Mouse (Mus musculus): ENCODE measurements around the gene Fam196b. TPM values are rescaled to one million over a fixed set of nuclear protein-coding genes. Genes with fewer than 3 reads are reported as not detected.
A peak's percentile ranks its signal among the peaks of the same experiment; 100 is the strongest.

Fam196b gene
- polyA plus RNA-seq, 1 experiment from 2014 or later: 0.79 TPM

DNA sequence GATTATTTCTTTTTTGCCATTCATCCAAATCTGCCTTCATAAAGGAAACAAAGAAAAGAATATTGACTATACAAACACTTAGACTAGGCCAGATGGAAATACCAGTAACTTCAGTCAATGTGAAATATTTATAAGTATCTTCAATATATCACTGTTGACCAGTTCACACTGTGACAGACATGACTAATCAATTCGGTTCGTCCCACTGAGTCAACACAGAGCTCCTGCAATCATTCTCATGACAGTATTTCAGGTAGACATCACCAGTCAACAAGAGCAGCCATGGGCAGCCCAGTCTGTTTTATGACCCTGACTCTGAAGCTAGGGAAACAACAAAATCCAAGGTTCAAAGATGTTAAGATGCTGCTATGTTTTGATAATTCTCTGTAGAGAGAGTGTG, 117.4 kb downstream of the Fam196b start:
- no peaks in the 10 kb centered on the region for H3K27me3 ChIP-seq (ENCODE audit: control insufficient read depth, insufficient read depth, low read length)
- DNase-seq (ENCODE audit: low spot score, missing footprints): no peak
- no peak overlapping the region for H3K27ac ChIP-seq (ENCODE audit: low read depth, low read length)
- no peak overlapping the region for H3K9ac ChIP-seq (ENCODE audit: low read length)
- H3K4me1 ChIP-seq (ENCODE audit: control insufficient read depth, insufficient read depth, low read length): no peaks in the 10 kb centered on the region
- no peak overlapping the region for H3K4me3 ChIP-seq (ENCODE audit: low read depth, low read length)
- no peaks in the 10 kb centered on the region for H3K9me3 ChIP-seq (ENCODE audit: control insufficient read depth, low read length)
- WGBS: 85% methylated on average over 2 of the region's 2 CpGs
- H3K36me3 ChIP-seq (ENCODE audit: control insufficient read depth, insufficient read depth, low read length): no peaks in the 10 kb centered on the region
- H3K4me2 ChIP-seq: no peak overlapping the region
- no peak for ATAC-seq (ENCODE audit: low FRiP score)

DNA sequence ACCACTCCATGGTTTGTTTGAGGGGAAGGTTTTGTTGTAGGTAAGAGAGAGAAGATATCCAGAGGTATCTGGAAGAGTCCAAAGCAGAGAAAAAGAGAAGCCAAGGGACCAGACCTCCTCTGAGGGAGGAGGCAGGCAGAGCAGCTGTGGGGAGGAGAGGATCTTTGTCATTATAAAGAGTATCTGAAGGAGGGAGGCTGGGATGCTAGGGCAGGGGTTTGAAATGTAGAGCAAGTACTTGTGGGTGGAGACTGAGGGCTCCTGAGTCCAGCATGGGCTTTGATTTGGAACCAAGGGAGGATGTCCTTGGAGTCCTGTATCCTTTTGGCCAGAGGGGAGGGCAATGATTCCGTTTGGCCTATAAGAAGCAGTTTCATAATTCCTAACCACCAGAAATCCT, 122.8 kb downstream of the Fam196b start:
- H3K4me3 ChIP-seq (ENCODE audit: low read depth, low read length): no peak overlapping the region
- H3K27me3 ChIP-seq (ENCODE audit: control insufficient read depth, insufficient read depth, low read length): no peaks in the 10 kb centered on the region
- H3K9me3 ChIP-seq (ENCODE audit: control insufficient read depth, low read length): no peaks in the 10 kb centered on the region
- no peak for DNase-seq (ENCODE audit: low spot score, missing footprints)
- ATAC-seq (ENCODE audit: low FRiP score): no peak
- no peak overlapping the region for H3K4me2 ChIP-seq
- H3K36me3 ChIP-seq (ENCODE audit: control insufficient read depth, insufficient read depth, low read length): no peaks in the 10 kb centered on the region
- 50% methylated on average over 1 of the region's 1 CpGs for WGBS
- no peak overlapping the region for H3K9ac ChIP-seq (ENCODE audit: low read length)
- no peaks in the 10 kb centered on the region for H3K4me1 ChIP-seq (ENCODE audit: control insufficient read depth, insufficient read depth, low read length)
- no peak overlapping the region for H3K27ac ChIP-seq (ENCODE audit: low read depth, low read length)

DNA sequence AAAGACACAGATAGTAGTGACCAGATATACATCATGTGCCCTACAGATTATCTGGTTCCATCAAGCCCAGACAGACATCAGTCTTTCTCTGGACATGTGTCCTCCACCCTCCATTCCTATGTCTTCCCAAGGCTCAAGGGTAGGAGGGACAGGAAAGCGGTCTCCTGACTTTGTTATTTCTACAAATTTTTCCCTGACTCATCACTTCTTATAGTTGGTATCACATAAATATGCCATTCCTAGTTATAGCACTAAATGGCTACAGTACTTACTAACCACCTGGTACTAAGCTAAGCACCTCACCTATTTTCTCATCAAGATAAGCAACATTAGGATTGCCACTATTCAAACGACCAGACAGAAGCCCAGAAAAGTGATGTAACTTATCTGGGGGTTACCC, 123.8 kb downstream of the Fam196b start:
- Histone ChIP-seq H3K4me1 (ENCODE audit: control insufficient read depth, insufficient read depth, low read length) (no peaks in the 10 kb centered on the region), H3K9me3 (ENCODE audit: control insufficient read depth, low read length) (no peaks in the 10 kb centered on the region), H3K4me2 (no peak overlapping the region), H3K4me3 (ENCODE audit: low read depth, low read length) (no peak overlapping the region), H3K27ac (ENCODE audit: low read depth, low read length) (no peak overlapping the region), H3K36me3 (ENCODE audit: control insufficient read depth, insufficient read depth, low read length) (no peaks in the 10 kb centered on the region), H3K9ac (ENCODE audit: low read length) (no peak overlapping the region), H3K27me3 (ENCODE audit: control insufficient read depth, insufficient read depth, low read length) (no peaks in the 10 kb centered on the region)
- 73% methylated on average over 2 of the region's 2 CpGs for WGBS
- no peak for ATAC-seq (ENCODE audit: low FRiP score)
- no peak for DNase-seq (ENCODE audit: low spot score, missing footprints)

DNA sequence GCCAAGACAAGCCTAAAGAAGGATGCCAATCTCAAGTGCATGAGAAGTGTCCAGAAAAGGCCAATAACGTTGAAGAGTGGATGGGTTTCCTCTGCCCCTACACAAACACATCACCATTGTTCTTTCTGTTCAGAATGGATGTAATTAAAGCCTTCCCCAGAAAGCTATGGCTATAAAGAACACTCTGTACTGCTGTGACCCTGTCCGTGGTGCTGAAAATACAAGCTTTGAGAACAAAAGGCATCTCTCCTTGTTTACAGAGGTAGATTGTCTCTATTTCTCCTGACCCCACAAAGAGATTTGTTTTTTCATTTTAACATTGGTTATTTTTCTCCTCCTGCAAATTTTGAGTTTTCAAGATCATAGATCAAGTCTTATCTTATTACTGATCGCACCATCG, 133.3 kb downstream of the Fam196b start:
- H3K9me3 ChIP-seq (ENCODE audit: control insufficient read depth, low read length): no peaks in the 10 kb centered on the region
- no peaks in the 10 kb centered on the region for H3K4me1 ChIP-seq (ENCODE audit: control insufficient read depth, insufficient read depth, low read length)
- DNase-seq (ENCODE audit: low spot score, missing footprints) (peak; percentile 87), ATAC-seq (ENCODE audit: low FRiP score) (no peak)
- H3K4me3 ChIP-seq (ENCODE audit: low read depth, low read length): no peak overlapping the region
- no peaks in the 10 kb centered on the region for H3K27me3 ChIP-seq (ENCODE audit: control insufficient read depth, insufficient read depth, low read length)
- WGBS: 49% methylated on average over 4 of the region's 4 CpGs
- H3K4me2 ChIP-seq: no peak overlapping the region
- no peak overlapping the region for H3K9ac ChIP-seq (ENCODE audit: low read length)
- H3K36me3 ChIP-seq (ENCODE audit: control insufficient read depth, insufficient read depth, low read length): no peaks in the 10 kb centered on the region
- no peak overlapping the region for H3K27ac ChIP-seq (ENCODE audit: low read depth, low read length)

DNA sequence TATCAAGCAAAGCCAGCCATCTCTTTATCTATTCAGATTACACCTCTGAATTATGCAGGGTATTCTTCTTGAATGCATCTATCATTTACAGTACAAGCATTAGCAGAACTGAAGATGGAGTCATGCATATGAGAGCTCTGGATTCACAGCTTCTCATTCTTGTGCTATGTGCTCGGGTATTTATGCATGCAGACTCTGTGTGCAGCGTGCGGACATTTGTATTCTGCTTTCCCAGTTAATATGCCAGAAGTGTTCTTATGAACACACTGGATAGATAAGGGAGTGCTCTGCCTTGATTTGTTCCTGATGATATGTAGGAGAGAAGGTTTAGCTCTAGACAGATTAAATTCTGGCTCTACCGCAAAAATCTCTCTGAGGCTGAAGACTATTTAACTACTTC, 135.3 kb downstream of the Fam196b start:
- DNase-seq (ENCODE audit: low spot score, missing footprints) (no peak), ATAC-seq (ENCODE audit: low FRiP score) (no peak)
- H3K36me3 ChIP-seq (ENCODE audit: control insufficient read depth, insufficient read depth, low read length): no peaks in the 10 kb centered on the region
- no peaks in the 10 kb centered on the region for H3K27me3 ChIP-seq (ENCODE audit: control insufficient read depth, insufficient read depth, low read length)
- no peak overlapping the region for H3K4me2 ChIP-seq
- WGBS: 93% methylated on average over 4 of the region's 4 CpGs
- no peak overlapping the region for H3K4me3 ChIP-seq (ENCODE audit: low read depth, low read length)
- H3K9ac ChIP-seq (ENCODE audit: low read length): no peak overlapping the region
- no peak overlapping the region for H3K27ac ChIP-seq (ENCODE audit: low read depth, low read length)
- no peaks in the 10 kb centered on the region for H3K4me1 ChIP-seq (ENCODE audit: control insufficient read depth, insufficient read depth, low read length)
- H3K9me3 ChIP-seq (ENCODE audit: control insufficient read depth, low read length): no peaks in the 10 kb centered on the region

DNA sequence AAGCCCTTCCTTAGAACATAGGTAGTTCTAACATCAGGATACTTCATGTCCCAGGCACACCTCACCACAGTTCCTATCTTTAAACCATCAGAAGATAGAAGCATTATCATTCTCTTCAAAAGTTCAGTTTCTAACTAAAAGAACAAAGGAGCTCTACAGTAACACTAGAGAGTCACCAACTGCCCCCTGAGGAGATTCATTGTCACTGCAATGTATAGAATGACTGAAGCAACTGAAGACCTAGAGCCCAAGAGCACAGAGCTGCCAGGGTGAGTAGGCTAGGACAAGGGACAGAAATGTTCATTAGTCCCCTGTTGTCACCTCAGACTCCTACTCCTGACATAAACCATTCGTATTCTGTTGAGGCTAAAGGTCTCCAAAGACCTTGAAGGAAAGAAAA, 152.4 kb downstream of the Fam196b start:
- H3K36me3 ChIP-seq (ENCODE audit: control insufficient read depth, insufficient read depth, low read length): no peaks in the 10 kb centered on the region
- ATAC-seq (ENCODE audit: low FRiP score) (no peak), DNase-seq (ENCODE audit: low spot score, missing footprints) (no peak)
- 56% methylated on average over 1 of the region's 1 CpGs for WGBS
- H3K4me2 ChIP-seq: no peak overlapping the region
- no peaks in the 10 kb centered on the region for H3K27me3 ChIP-seq (ENCODE audit: control insufficient read depth, insufficient read depth, low read length)
- no peaks in the 10 kb centered on the region for H3K4me1 ChIP-seq (ENCODE audit: control insufficient read depth, insufficient read depth, low read length)
- H3K4me3 ChIP-seq (ENCODE audit: low read depth, low read length): no peak overlapping the region
- H3K9ac ChIP-seq (ENCODE audit: low read length): no peak overlapping the region
- H3K27ac ChIP-seq (ENCODE audit: low read depth, low read length): no peak overlapping the region
- no peaks in the 10 kb centered on the region for H3K9me3 ChIP-seq (ENCODE audit: control insufficient read depth, low read length)

DNA sequence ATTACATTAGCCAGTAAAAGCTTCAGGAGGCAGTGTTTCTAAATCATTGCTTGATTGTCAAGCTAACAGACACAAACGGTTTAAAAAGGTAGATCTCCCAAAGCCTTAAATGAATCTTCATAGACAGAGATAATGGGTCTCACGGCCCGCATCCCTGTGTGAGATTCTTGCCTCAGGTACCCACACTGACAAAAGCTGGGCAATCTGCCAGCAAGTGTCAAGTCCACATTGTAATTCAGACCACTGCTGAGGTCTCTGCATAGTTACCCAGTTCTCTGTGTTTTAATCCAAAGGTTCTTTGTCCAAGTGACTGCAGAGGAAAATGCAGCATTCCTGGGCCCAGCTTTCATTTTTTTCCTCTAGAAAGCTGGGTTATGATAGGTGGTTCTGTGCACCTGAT, 153.9 kb downstream of the Fam196b start:
- no peak overlapping the region for H3K9ac ChIP-seq (ENCODE audit: low read length)
- no peak overlapping the region for H3K4me3 ChIP-seq (ENCODE audit: low read depth, low read length)
- WGBS: 75% methylated on average over 3 of the region's 3 CpGs
- H3K4me1 ChIP-seq (ENCODE audit: control insufficient read depth, insufficient read depth, low read length): no peaks in the 10 kb centered on the region
- no peak overlapping the region for H3K27ac ChIP-seq (ENCODE audit: low read depth, low read length)
- no peak overlapping the region for H3K4me2 ChIP-seq
- H3K27me3 ChIP-seq (ENCODE audit: control insufficient read depth, insufficient read depth, low read length): no peaks in the 10 kb centered on the region
- DNase-seq (ENCODE audit: low spot score, missing footprints) (no peak), ATAC-seq (ENCODE audit: low FRiP score) (no peak)
- H3K36me3 ChIP-seq (ENCODE audit: control insufficient read depth, insufficient read depth, low read length): no peaks in the 10 kb centered on the region
- H3K9me3 ChIP-seq (ENCODE audit: control insufficient read depth, low read length): no peaks in the 10 kb centered on the region

DNA sequence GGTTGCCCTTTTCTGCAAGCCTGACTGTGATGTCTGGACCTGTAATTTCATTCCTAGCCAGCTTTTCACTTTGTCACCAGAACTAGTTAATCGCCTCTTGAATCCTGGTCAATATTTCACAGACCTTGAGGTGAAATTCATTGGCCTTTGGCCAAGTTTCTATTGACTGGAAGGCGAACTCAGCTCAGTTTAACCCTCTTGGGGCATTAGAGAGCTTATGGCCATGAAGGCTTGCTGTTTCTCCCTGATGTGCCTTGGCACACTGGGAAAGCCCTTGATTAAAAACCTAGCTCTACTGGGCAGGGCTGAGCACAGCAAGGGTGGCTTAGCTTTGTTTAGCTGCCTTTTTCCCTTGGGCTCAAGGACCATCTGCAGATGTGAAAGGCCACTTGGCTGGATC, 155.2 kb downstream of the Fam196b start:
- Histone ChIP-seq H3K4me3 (ENCODE audit: low read depth, low read length) (no peak overlapping the region), H3K4me1 (ENCODE audit: control insufficient read depth, insufficient read depth, low read length) (no peaks in the 10 kb centered on the region), H3K4me2 (no peak overlapping the region), H3K9ac (ENCODE audit: low read length) (no peak overlapping the region), H3K9me3 (ENCODE audit: control insufficient read depth, low read length) (no peaks in the 10 kb centered on the region), H3K27me3 (ENCODE audit: control insufficient read depth, insufficient read depth, low read length) (no peaks in the 10 kb centered on the region), H3K27ac (ENCODE audit: low read depth, low read length) (no peak overlapping the region), H3K36me3 (ENCODE audit: control insufficient read depth, insufficient read depth, low read length) (no peaks in the 10 kb centered on the region)
- DNase-seq (ENCODE audit: low spot score, missing footprints): no peak
- no peak for ATAC-seq (ENCODE audit: low FRiP score)
- 72% methylated on average over 2 of the region's 2 CpGs for WGBS
